In genomic region chr4:64595014-64595599, GRCm38 (mm10) we compare ENCODE assay signal across 9 mouse cellular contexts.
A peak's percentile ranks its signal among the peaks of the same experiment; 100 is the strongest.
DNase-seq lines count a peak whose midpoint lies in the region; ATAC-seq lines count a peak whose summit lies in the region.
"Had no signal": no experiment of that assay in that cellular context is flagged by ENCODE, and none has a peak within 500 bp of the region (broad histone marks: within the 10 kb centered on the region; RNA-seq: fewer than 3 reads in every experiment).

No protein-coding gene starts in this region.

- no peaks in the 10 kb centered on the region for H3K9me3 ChIP-seq in hindbrain, embryonic 16.5 days (ENCODE audit: control insufficient read depth, low read length)
- no peaks in the 10 kb centered on the region for H3K9me3 ChIP-seq in hindbrain, embryonic 13.5 days
- H3K9me3 ChIP-seq: neural tube, embryonic 13.5 days had no signal

- no peak overlapping the region for H3K4me3 ChIP-seq in hindbrain, embryonic 16.5 days (ENCODE audit: low read length)
- no peak overlapping the region for H3K4me3 ChIP-seq in hindbrain, embryonic 13.5 days
- H3K4me3 ChIP-seq: neural tube, embryonic 13.5 days had no signal

- ATAC-seq in hindbrain, embryonic 16.5 days: peak; percentile 34; the same call in 1 of the 2 replicates
- ATAC-seq in hindbrain, embryonic 13.5 days (ENCODE audit: low FRiP score): no peak

- DNase-seq in adrenal gland, postnatal 14 days: peak; percentile 67
- DNase-seq in heart, postnatal 25 days (ENCODE audit: low spot score): peak; percentile 65
- DNase-seq in ovary, postnatal 10 days (ENCODE audit: low spot score): peak; percentile 7
- no peak for DNase-seq in retina, postnatal 1 day
- no peak for DNase-seq in left cerebral cortex, adult 18-20 months (ENCODE audit: low spot score in 2 of 2)
- no peak for DNase-seq in left cerebral cortex, adult 11 months (ENCODE audit: low spot score)

- H3K9ac ChIP-seq in hindbrain, embryonic 16.5 days (ENCODE audit: low read depth, low read length): no peak overlapping the region
- no peak overlapping the region for H3K9ac ChIP-seq in hindbrain, embryonic 13.5 days
- H3K9ac ChIP-seq: neural tube, embryonic 13.5 days had no signal

- no peaks in the 10 kb centered on the region for H3K36me3 ChIP-seq in hindbrain, embryonic 16.5 days (ENCODE audit: control insufficient read depth, insufficient read depth, low read length)
- H3K36me3 ChIP-seq in hindbrain, embryonic 13.5 days: no peaks in the 10 kb centered on the region
- H3K36me3 ChIP-seq: neural tube, embryonic 13.5 days had no signal

- H3K4me1 ChIP-seq in hindbrain, embryonic 16.5 days (ENCODE audit: control insufficient read depth, insufficient read depth, low read depth, low read length): no peaks in the 10 kb centered on the region
- no peaks in the 10 kb centered on the region for H3K4me1 ChIP-seq in hindbrain, embryonic 13.5 days (replicated peaks)
- H3K4me1 ChIP-seq: neural tube, embryonic 13.5 days had no signal

- intact Hi-C loops in heart, postnatal 25 days (cut with DNase I): no loop called here

- H3K27me3 ChIP-seq in hindbrain, embryonic 16.5 days (replicated peaks; ENCODE audit: control insufficient read depth, insufficient read depth, low read length): no peaks in the 10 kb centered on the region
- H3K27me3 ChIP-seq in hindbrain, embryonic 13.5 days: no peaks in the 10 kb centered on the region
- H3K27me3 ChIP-seq: neural tube, embryonic 13.5 days had no signal

- WGBS in hindbrain, embryonic 16.5 days: 60% methylated on average over 8 of the region's 8 CpGs
- WGBS in hindbrain, embryonic 13.5 days: 77% methylated on average over 8 of the region's 8 CpGs

- H3K27ac ChIP-seq in hindbrain, embryonic 16.5 days (ENCODE audit: low read depth, low read length): no peak overlapping the region
- H3K27ac ChIP-seq in hindbrain, embryonic 13.5 days: no peak overlapping the region
- H3K27ac ChIP-seq: neural tube, embryonic 13.5 days had no signal

- H3K4me2 ChIP-seq in hindbrain, embryonic 16.5 days (ENCODE audit: low read length): no peak overlapping the region
- H3K4me2 ChIP-seq in hindbrain, embryonic 13.5 days: no peak overlapping the region
- H3K4me2 ChIP-seq: neural tube, embryonic 13.5 days had no signal

Comparison
In these comparisons a context has a peak if more than half of its experiments do, and no peak if none do; other contexts are left out.
1. DNase-seq: peak in adrenal gland, postnatal 14 days (single experiment), heart, postnatal 25 days (single experiment) and ovary, postnatal 10 days (single experiment); none in retina, postnatal 1 day (single experiment), left cerebral cortex, adult 18-20 months (0 of 2) and left cerebral cortex, adult 11 months (single experiment).